Mouse (Mus musculus) midbrain, postnatal 0 days (tissue): ENCODE results near the gene Tmem189. TPM values are rescaled to one million over a fixed set of nuclear protein-coding genes. Genes with fewer than 3 reads are reported as not detected.

Experiments
- ATAC-seq: fragments of 200-750 bp; cut with Nextera tagmentation; 2 replicates; pipeline ENCODE4 v1.8.0; 2017; ENCODE audit warnings: moderate number of reproducible peaks, mild to moderate bottlenecking, moderate TSS enrichment, moderate library complexity; ENCODE audit not compliant: low FRiP score
- DNase-seq: peaks from one replicate; pipeline ENCODE4 v3.0.0-alpha.2; 2015; ENCODE audit warnings: low spot score
- H3K27ac ChIP-seq: fragments of 300-500 bp; sonication (generic); 2 replicates; pipeline ENCODE4 v1.5.1; 2014; ENCODE audit warnings: low read depth, mild to moderate bottlenecking, low read length, mixed read lengths
- H3K27me3 ChIP-seq: fragments of 300-500 bp; sonication (generic); 2 replicates; pipeline ENCODE4 v1.6.1; 2014; ENCODE audit warnings: low read length, control low read depth, mixed read lengths; ENCODE audit not compliant: insufficient read depth
- H3K36me3 ChIP-seq: fragments of 300-500 bp; sonication (generic); 2 replicates; pipeline ENCODE4 v1.6.1; 2014; ENCODE audit warnings: low read length, control low read depth, mixed read lengths; ENCODE audit not compliant: insufficient read depth
- H3K4me1 ChIP-seq: fragments of 300-500 bp; sonication (generic); 2 replicates; pipeline ENCODE4 v1.6.1; 2014; ENCODE audit warnings: mild to moderate bottlenecking, control low read depth, antibody characterized with exemption, low read length, mixed read lengths; ENCODE audit not compliant: insufficient read depth
- H3K4me2 ChIP-seq: fragments of 300-500 bp; sonication (generic); 2 replicates; pipeline ENCODE4 v1.6.1; 2014; ENCODE audit warnings: low read depth, mild to moderate bottlenecking, low read length, mixed read lengths; ENCODE audit not compliant: poor library complexity, severe bottlenecking
- H3K4me3 ChIP-seq: fragments of 300-500 bp; sonication (generic); 2 replicates; pipeline ENCODE4 v1.5.1; 2014; ENCODE audit warnings: low read depth, mild to moderate bottlenecking, low read length, moderate library complexity
- H3K9ac ChIP-seq: fragments of 300-500 bp; sonication (generic); replicated peaks from 2 replicates; pipeline ENCODE4 v1.6.1; 2014; ENCODE audit warnings: mild to moderate bottlenecking, low read length, moderate library complexity, mixed read lengths; ENCODE audit not compliant: poor library complexity, severe bottlenecking
- H3K9me3 ChIP-seq: fragments of 300-500 bp; sonication (generic); 2 replicates; pipeline ENCODE4 v1.6.1; 2016; ENCODE audit warnings: low read length, control low read depth
- CTCF ChIP-seq: IDR thresholded peaks from 2 replicates; pipeline ENCODE4 v1.5.1; 2016; ENCODE audit warnings: antibody characterized with exemption, mild to moderate bottlenecking
- WGBS: fragments of 180-500 bp; shearing (Covaris S2); extraction: QIAGEN DNeasy Blood & Tissue Kit; methylation state at CpG from one replicate; pipeline ENCODE4 v1.1.7; 2014; 5-methylcytosine and 5-hydroxymethylcytosine counted together
- polyA plus RNA-seq: library from polyadenylated mRNA; unstranded; fragments of >200 nt; fragmentation: Nextera tagmentation; extraction: Ambion mirVana; gene quantifications from 2 replicates; pipeline ENCODE4 v1.2.1, GENCODE M21; 2015
- total RNA-seq: library from RNA; depleted of rRNA; stranded (reverse); fragments of >200 nt; gene quantifications from 2 replicates; pipeline ENCODE4 v1.2.3, GENCODE M21; 2014

Gene Tmem189
- total and polyA plus RNA-seq, 2 experiments from 2014 or later: 33.5 to 65.9 TPM

- peaks cover 8% of the 10 kb centered on the region for H3K27me3 ChIP-seq
Observed at GRCm38 (mm10) chr2:167696143-167696542, 6.5 kb upstream of the Tmem189 start.

GRCm38 (mm10) chr2:167695491-167695890, 5.9 kb upstream of the Tmem189 start:
- no peak for TF ChIP-seq CTCF
- Histone ChIP-seq H3K36me3 (no peaks in the 10 kb centered on the region), H3K9me3 (no peaks in the 10 kb centered on the region), H3K4me2 (no peak overlapping the region), H3K27me3 (peaks cover 14% of the 10 kb centered on the region), H3K27ac (no peak overlapping the region), H3K9ac (no peak overlapping the region), H3K4me3 (no peak overlapping the region), H3K4me1 (no peaks in the 10 kb centered on the region)
- DNase-seq: no peak
- no peak for ATAC-seq
- WGBS: 77% methylated on average over 14 of the region's 14 CpGs

More at GRCm38 (mm10) chr2:167696143-167696542, 6.5 kb upstream of the Tmem189 start:
- H3K36me3 ChIP-seq: no peaks in the 10 kb centered on the region
- no peak overlapping the region for H3K9ac ChIP-seq
- no peaks in the 10 kb centered on the region for H3K9me3 ChIP-seq
- H3K27ac ChIP-seq: no peak overlapping the region
- H3K4me2 ChIP-seq: no peak overlapping the region
- TF ChIP-seq CTCF: no peak
- WGBS: 100% methylated on average over 7 of the region's 7 CpGs
- no peak overlapping the region for H3K4me3 ChIP-seq
- ATAC-seq (no peak), DNase-seq (no peak)
- H3K4me1 ChIP-seq: no peaks in the 10 kb centered on the region

GRCm38 (mm10) chr2:167694963-167695362, 5.3 kb upstream of the Tmem189 start:
- no peak overlapping the region for H3K9ac ChIP-seq
- TF ChIP-seq CTCF: no peak
- no peak overlapping the region for H3K4me2 ChIP-seq
- H3K27me3 ChIP-seq: peaks cover 16% of the 10 kb centered on the region
- H3K4me1 ChIP-seq: no peaks in the 10 kb centered on the region
- H3K4me3 ChIP-seq: no peak overlapping the region
- H3K36me3 ChIP-seq: no peaks in the 10 kb centered on the region
- no peak for ATAC-seq
- DNase-seq: no peak
- WGBS: 93% methylated on average over 7 of the region's 7 CpGs
- H3K27ac ChIP-seq: no peak overlapping the region
- H3K9me3 ChIP-seq: no peaks in the 10 kb centered on the region

GRCm38 (mm10) chr2:167694244-167694643, 4.6 kb upstream of the Tmem189 start:
- 46% methylated on average over 1 of the region's 1 CpGs for WGBS

GRCm38 (mm10) chr2:167693540-167693939, 3.9 kb upstream of the Tmem189 start:
- no peak overlapping the region for H3K27ac ChIP-seq
- no peak for ATAC-seq
- no peak overlapping the region for H3K4me3 ChIP-seq
- H3K36me3 ChIP-seq: no peaks in the 10 kb centered on the region
- 96% methylated on average over 2 of the region's 2 CpGs for WGBS
- no peak overlapping the region for H3K4me2 ChIP-seq
- no peak for TF ChIP-seq CTCF
- no peaks in the 10 kb centered on the region for H3K4me1 ChIP-seq
- no peak for DNase-seq
- no peak overlapping the region for H3K9ac ChIP-seq
- peaks cover 16% of the 10 kb centered on the region for H3K27me3 ChIP-seq
- H3K9me3 ChIP-seq: no peaks in the 10 kb centered on the region

More at GRCm38 (mm10) chr2:167694244-167694643, 4.6 kb upstream of the Tmem189 start:
- H3K9ac ChIP-seq: no peak overlapping the region
- no peak for ATAC-seq
- no peak overlapping the region for H3K4me3 ChIP-seq
- no peak overlapping the region for H3K27ac ChIP-seq
- H3K9me3 ChIP-seq: no peaks in the 10 kb centered on the region
- no peak for TF ChIP-seq CTCF
- no peak overlapping the region for H3K4me2 ChIP-seq
- peaks cover 16% of the 10 kb centered on the region for H3K27me3 ChIP-seq
- H3K4me1 ChIP-seq: no peaks in the 10 kb centered on the region
- no peak for DNase-seq
- H3K36me3 ChIP-seq: no peaks in the 10 kb centered on the region

- peaks cover 16% of the 10 kb centered on the region for H3K27me3 ChIP-seq
- WGBS: 80% methylated on average over 3 of the region's 3 CpGs
- TF ChIP-seq CTCF: no peak
- no peaks in the 10 kb centered on the region for H3K9me3 ChIP-seq
- no peak for DNase-seq
- H3K4me3 ChIP-seq: no peak overlapping the region
- no peaks in the 10 kb centered on the region for H3K36me3 ChIP-seq
- H3K27ac ChIP-seq: no peak overlapping the region
- no peak overlapping the region for H3K9ac ChIP-seq
- no peak for ATAC-seq
- H3K4me2 ChIP-seq: no peak overlapping the region
- H3K4me1 ChIP-seq: no peaks in the 10 kb centered on the region
Observed at GRCm38 (mm10) chr2:167692831-167693230, 3.2 kb upstream of the Tmem189 start.
